Mouse (Mus musculus) CH12.LX (cell line): ENCODE measurements at regions not wholly inside any gene's neighbourhood (a gene's known extent, or its start where the extent isn't known, plus 50 kb on each side); places are given as distances from the start of the nearest gene placed in this dataset.

Experiments
- DNase-seq: peaks from one replicate; pipeline ENCODE4 v3.0.0-alpha.2; 2013; ENCODE audit errors: extremely low read depth
- H3K27ac ChIP-seq: 2 replicates; pipeline ENCODE4 v1.5.1; 2012; ENCODE audit warnings: low read depth, mild to moderate bottlenecking, control low read depth, moderate library complexity; ENCODE audit not compliant: insufficient read depth
- H3K27me3 ChIP-seq: replicated peaks from 2 replicates; pipeline ENCODE3; 2012; ENCODE audit warnings: inconsistent platforms
- H3K36me3 ChIP-seq, 2 experiments: replicated peaks in 1 of 2; 2 replicates each; pipeline versions ENCODE3 to v1.6.1; 2012; ENCODE audit warnings: inconsistent platforms in 1 of 2, low read length in 1 of 2, mild to moderate bottlenecking in 1 of 2, mixed read lengths in 1 of 2, moderate library complexity in 1 of 2; ENCODE audit not compliant: control insufficient read depth in 1 of 2, insufficient read depth in 1 of 2
- H3K4me1 ChIP-seq, 2 experiments: 2 replicates each; pipeline ENCODE4 v1.6.1; 2012; ENCODE audit warnings: inconsistent platforms in 1 of 2, moderate library complexity in 1 of 2; ENCODE audit not compliant: insufficient read depth in 2 of 2, control insufficient read depth in 1 of 2
- H3K4me2 ChIP-seq: 2 replicates; pipeline ENCODE4 v1.6.1; 2012; ENCODE audit warnings: low read depth, mild to moderate bottlenecking, control low read depth; ENCODE audit not compliant: poor library complexity, insufficient read depth, severe bottlenecking
- H3K4me3 ChIP-seq, 3 experiments: fragments of 150-350 bp in 1 of 3; sonication (generic) in 1 of 3; replicated peaks in 1 of 3; 2 replicates each; pipeline versions ENCODE3 to v1.5.1; 2011 to 2012; ENCODE audit warnings: low read depth in 2 of 3, low read length in 2 of 3, mild to moderate bottlenecking in 2 of 3, moderate library complexity in 2 of 3, control low read depth in 1 of 3, improper control_type of control experiment in 1 of 3, inconsistent platforms in 1 of 3, mixed read lengths in 1 of 3; ENCODE audit not compliant: poor library complexity in 1 of 3
- H3K79me2 ChIP-seq: replicated peaks from 2 replicates; pipeline ENCODE4 v1.6.1; 2012; ENCODE audit warnings: mild to moderate bottlenecking, moderate library complexity; ENCODE audit not compliant: control insufficient read depth, poor library complexity, insufficient read depth, severe bottlenecking; ENCODE audit errors: extremely low read depth
- H3K9ac ChIP-seq: 2 replicates; pipeline ENCODE4 v1.6.1; 2012; ENCODE audit warnings: low read depth, mild to moderate bottlenecking, control low read depth, moderate library complexity; ENCODE audit not compliant: insufficient read depth
- H3K9me3 ChIP-seq: replicated peaks from 2 replicates; pipeline ENCODE3; 2012; ENCODE audit warnings: low read length, inconsistent platforms, mixed read lengths
- BHLHE40 ChIP-seq: IDR thresholded peaks from 2 replicates; pipeline ENCODE4 v1.6.1; 2011; ENCODE audit warnings: mild to moderate bottlenecking, low read depth, low read length, improper control_type of control experiment
- E2F4 ChIP-seq: IDR thresholded peaks from 2 replicates; pipeline ENCODE4 v1.6.1; 2011; ENCODE audit warnings: low read depth, low read length, improper control_type of control experiment; ENCODE audit not compliant: insufficient replicate concordance
- ETS1 ChIP-seq: conservative IDR thresholded peaks from 2 replicates; pipeline ENCODE4 v1.6.1; 2012; ENCODE audit warnings: low read depth, mild to moderate bottlenecking, inconsistent platforms, low read length, improper control_type of control experiment, moderate library complexity
- IRF4 ChIP-seq: IDR thresholded peaks from 2 replicates; pipeline ENCODE4 v1.6.1; 2014; ENCODE audit warnings: low read depth, mild to moderate bottlenecking, inconsistent platforms, low read length, improper control_type of control experiment
- JUND ChIP-seq: conservative IDR thresholded peaks from 2 replicates; pipeline ENCODE4 v1.6.1; 2011; ENCODE audit warnings: low read depth, low read length, improper control_type of control experiment
- MAZ ChIP-seq: IDR thresholded peaks from 2 replicates; pipeline ENCODE4 v1.6.1; 2012; ENCODE audit warnings: low read depth, mild to moderate bottlenecking, inconsistent platforms, low read length, improper control_type of control experiment, moderate library complexity
- MEF2A ChIP-seq: IDR thresholded peaks from 2 replicates; pipeline ENCODE4 v1.6.1; 2014; ENCODE audit warnings: low read depth, mild to moderate bottlenecking, inconsistent platforms, low read length, improper control_type of control experiment, borderline replicate concordance
- MXI1 ChIP-seq: IDR thresholded peaks from 2 replicates; pipeline ENCODE4 v1.6.1; 2011; ENCODE audit warnings: mild to moderate bottlenecking, low read depth, low read length, improper control_type of control experiment
- MYC ChIP-seq: IDR thresholded peaks from 2 replicates; pipeline ENCODE4 v1.6.1; 2011; ENCODE audit warnings: low read depth, mild to moderate bottlenecking, improper control_type of control experiment, low read length
- NRF1 ChIP-seq: IDR thresholded peaks from 2 replicates; pipeline ENCODE4 v1.6.1; 2014; ENCODE audit warnings: low read depth, mild to moderate bottlenecking, inconsistent platforms, low read length, improper control_type of control experiment, moderate library complexity
- PAX5 ChIP-seq: IDR thresholded peaks from 2 replicates; pipeline ENCODE4 v1.6.1; 2012; ENCODE audit warnings: low read length, inconsistent platforms, mixed read lengths
- RAD21 ChIP-seq: IDR thresholded peaks from 2 replicates; pipeline ENCODE4 v1.6.1; 2011; ENCODE audit warnings: low read depth, mild to moderate bottlenecking, low read length, improper control_type of control experiment, moderate library complexity
- SMC3 ChIP-seq: IDR thresholded peaks from 2 replicates; pipeline ENCODE4 v1.6.1; 2011; ENCODE audit warnings: low read depth, low read length, improper control_type of control experiment
- TBP ChIP-seq: conservative IDR thresholded peaks from 2 replicates; pipeline ENCODE4 v1.6.1; 2011; ENCODE audit warnings: low read depth, low read length, improper control_type of control experiment
- UBTF ChIP-seq: IDR thresholded peaks from 2 replicates; pipeline ENCODE4 v1.6.1; 2012; ENCODE audit warnings: low read depth, mild to moderate bottlenecking, inconsistent platforms, low read length, improper control_type of control experiment, moderate library complexity
- USF1 ChIP-seq: IDR thresholded peaks from 2 replicates; pipeline ENCODE4 v1.6.1; 2014; ENCODE audit warnings: low read depth, mild to moderate bottlenecking, inconsistent platforms, low read length, improper control_type of control experiment
- USF2 ChIP-seq: conservative IDR thresholded peaks from 2 replicates; pipeline ENCODE4 v1.6.1; 2011; ENCODE audit warnings: low read depth, low read length, improper control_type of control experiment
- ZC3H11A ChIP-seq: IDR thresholded peaks from 2 replicates; pipeline ENCODE4 v1.6.1; 2012; ENCODE audit warnings: low read depth, mild to moderate bottlenecking, inconsistent platforms, low read length, improper control_type of control experiment
- ZKSCAN1 ChIP-seq: IDR thresholded peaks from 2 replicates; pipeline ENCODE4 v1.6.1; 2012; ENCODE audit warnings: low read depth, inconsistent platforms, low read length, improper control_type of control experiment, borderline replicate concordance
- ZNF384 ChIP-seq: IDR thresholded peaks from 2 replicates; pipeline ENCODE4 v1.6.1; 2012; ENCODE audit warnings: low read depth, low read length, improper control_type of control experiment, inconsistent platforms
- dilution Hi-C: fragments of 300-500 bp; cut with MboI; formaldehyde crosslinking; loops from 2 replicates; pipeline ENCODE4 v1.14.3; 2020; ENCODE audit warnings: low sequenced_read_pairs; ENCODE audit not compliant: extremely low pct_unique_long_range_greater_than_20kb, extremely low pct_ligation_motif_present
- in situ Hi-C: fragments of 300-500 bp; cut with MboI; formaldehyde crosslinking; loops from 3 replicates; pipeline ENCODE4 v1.14.3; 2019; ENCODE audit warnings: low sequenced_read_pairs, low pct_ligation_motif_present, low pct_unique_long_range_greater_than_20kb, mixed read lengths

DNA sequence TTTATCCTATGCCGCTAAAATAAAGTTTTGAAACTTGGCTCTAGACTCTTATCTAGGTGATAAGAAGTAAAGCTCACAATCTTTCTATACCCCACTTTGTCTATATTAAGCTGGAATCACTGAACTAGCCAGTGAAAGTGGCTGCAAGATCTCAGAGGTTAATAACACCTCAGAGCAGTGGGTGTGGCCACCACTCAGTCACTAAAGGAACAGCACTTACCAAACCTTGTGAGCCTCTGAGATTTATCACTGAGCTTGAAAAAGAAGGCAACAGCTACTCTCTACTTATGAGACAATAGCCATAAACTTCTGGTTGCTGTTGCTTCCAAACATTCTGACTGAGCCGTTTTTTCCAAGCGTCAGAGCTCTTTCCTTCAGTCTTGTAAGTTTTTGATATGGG lies 484.6 kb upstream of the Cdh11 start:
- Histone ChIP-seq H3K27me3 (no peaks in the 10 kb centered on the region), H3K9ac (no peak overlapping the region), H3K9me3 (peaks cover 58% of the 10 kb centered on the region), H3K4me1 (no peaks in the 10 kb centered on the region), H3K4me2 (no peak overlapping the region), H3K27ac (no peak overlapping the region), H3K36me3 (no peaks in the 10 kb centered on the region), H3K4me3 (no peak overlapping the region), H3K79me2 (no peaks in the 10 kb centered on the region)
- no peak for TF ChIP-seq MXI1
- no peak for TF ChIP-seq USF2
- TF ChIP-seq UBTF: no peak
- TF ChIP-seq E2F4: no peak
- no peak for TF ChIP-seq JUND
- no peak for TF ChIP-seq NRF1
- no peak for TF ChIP-seq SMC3
- TF ChIP-seq ZC3H11A: no peak
- TF ChIP-seq RAD21: no peak
- TF ChIP-seq TBP: no peak
- no peak for TF ChIP-seq USF1
- no peak for TF ChIP-seq ZKSCAN1
- no peak for TF ChIP-seq MEF2A
- no peak for TF ChIP-seq MYC
- no peak for TF ChIP-seq PAX5
- no peak for TF ChIP-seq MAZ
- dilution Hi-C loops (no loop called here), in situ Hi-C loops (no loop called here)
- no peak for DNase-seq

DNA sequence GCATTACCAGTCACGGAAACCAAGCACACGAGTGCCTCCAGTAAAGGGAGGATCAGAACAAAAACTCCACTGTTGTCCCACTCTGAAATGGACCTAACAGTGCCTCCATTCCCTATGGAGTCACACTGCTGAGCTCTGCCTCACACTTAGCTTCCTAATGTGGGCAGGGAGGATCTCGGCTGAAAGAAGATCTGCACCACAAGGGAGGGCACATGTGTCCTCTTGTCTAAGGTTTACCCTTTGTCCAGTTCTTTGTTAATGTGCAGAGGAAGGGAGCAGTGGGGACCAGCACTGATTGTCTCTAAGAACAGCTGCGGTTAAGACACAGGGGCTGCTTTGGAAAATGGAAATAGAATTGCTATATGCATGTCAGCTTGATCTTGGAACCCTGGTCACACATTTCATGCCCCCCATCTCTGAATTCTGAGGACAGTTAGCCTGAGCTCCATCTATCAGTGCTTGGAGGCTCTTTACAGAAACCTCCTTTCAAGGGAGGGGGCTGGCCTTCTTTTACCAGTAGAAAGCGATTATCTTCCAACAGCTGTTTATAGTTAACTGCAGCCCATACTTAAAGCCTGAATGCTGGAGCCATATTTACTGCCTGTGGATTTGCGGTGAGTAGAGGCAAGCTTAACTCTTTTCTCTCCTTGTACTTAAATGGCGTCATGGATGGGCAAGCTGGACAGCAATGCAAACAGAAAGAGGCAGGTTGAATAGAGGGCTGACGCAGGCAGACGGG lies 485.5 kb upstream of the Cdh11 start:
- no peaks in the 10 kb centered on the region for H3K79me2 ChIP-seq
- TF ChIP-seq BHLHE40: no peak
- TF ChIP-seq ZNF384: no peak
- no peak for TF ChIP-seq MEF2A
- TF ChIP-seq ETS1: no peak
- no peak for TF ChIP-seq RAD21
- no peak for TF ChIP-seq NRF1
- TF ChIP-seq IRF4: no peak
- TF ChIP-seq JUND: no peak
- TF ChIP-seq, all 38 proteins: peak for 0
- H3K27me3 ChIP-seq: no peaks in the 10 kb centered on the region
- H3K4me1 ChIP-seq: no peaks in the 10 kb centered on the region
- in situ Hi-C loops: no loop called here
- no peaks in the 10 kb centered on the region for H3K36me3 ChIP-seq
- DNase-seq: no peak
- no peak overlapping the region for H3K27ac ChIP-seq
- dilution Hi-C loops: no loop called here
- no peak overlapping the region for H3K4me2 ChIP-seq
- no peak overlapping the region for H3K4me3 ChIP-seq
- peaks cover 60% of the 10 kb centered on the region for H3K9me3 ChIP-seq
- H3K9ac ChIP-seq: no peak overlapping the region
